Mouse (Mus musculus) ES-Bruce4 (cell line): Measurements from ENCODE around the gene Syde1. TPM values are rescaled to one million over a fixed set of nuclear protein-coding genes. Genes with fewer than 3 reads are reported as not detected.
A peak's percentile ranks its signal among the peaks of the same experiment; 100 is the strongest.
"Not testable (repeated sequence)": the region's sequence is repeated elsewhere in the genome, so short reads cannot be mapped to it uniquely, and the experiment has no call there.

Experiments
- H3K27ac ChIP-seq: 2 replicates; pipeline ENCODE4 v1.5.1; 2012; ENCODE audit warnings: low read length, inconsistent platforms; ENCODE audit not compliant: insufficient read depth
- H3K27me3 ChIP-seq: 2 replicates; pipeline ENCODE4 v1.6.1; 2012; ENCODE audit warnings: mild to moderate bottlenecking, low read length, inconsistent platforms; ENCODE audit not compliant: control insufficient read depth, poor library complexity, insufficient read depth, severe bottlenecking
- H3K36me3 ChIP-seq: 2 replicates; pipeline ENCODE4 v1.6.1; 2012; ENCODE audit warnings: inconsistent platforms, mild to moderate bottlenecking, low read length, moderate library complexity; ENCODE audit not compliant: control insufficient read depth, poor library complexity, insufficient read depth, severe bottlenecking
- H3K4me1 ChIP-seq: one replicate; pipeline ENCODE4 v1.8.1; 2011; ENCODE audit warnings: low read length; ENCODE audit not compliant: control insufficient read depth, insufficient read depth
- H3K4me3 ChIP-seq: 2 replicates; pipeline ENCODE4 v1.5.1; 2011; ENCODE audit warnings: low read depth, mild to moderate bottlenecking, low read length
- H3K9ac ChIP-seq: 2 replicates; pipeline ENCODE4 v1.6.1; 2012; ENCODE audit warnings: low read depth, mild to moderate bottlenecking, inconsistent platforms; ENCODE audit not compliant: poor library complexity, severe bottlenecking
- H3K9me3 ChIP-seq: replicated peaks from 2 replicates; pipeline ENCODE4 v1.6.1; 2012; ENCODE audit warnings: mild to moderate bottlenecking, low read length, inconsistent platforms; ENCODE audit not compliant: control insufficient read depth, poor library complexity, insufficient read depth, severe bottlenecking
- CTCF ChIP-seq: IDR thresholded peaks from one replicate; pipeline ENCODE4 v1.8.1; 2011; ENCODE audit warnings: low read depth, low read length
- EP300 ChIP-seq: IDR thresholded peaks from 2 replicates; pipeline ENCODE4 v1.6.1; 2011; ENCODE audit warnings: low read depth, low read length; ENCODE audit not compliant: insufficient read depth
- POLR2A ChIP-seq: IDR thresholded peaks from one replicate; pipeline ENCODE4 v1.8.1; 2011; ENCODE audit warnings: low read length; ENCODE audit not compliant: insufficient read depth
- polyA plus RNA-seq: library from polyadenylated mRNA; stranded (reverse); fragments of >200 nt; gene quantifications from 2 replicates; pipeline ENCODE4 v1.2.4, GENCODE M21; 2011; ENCODE audit warnings: low read depth; ENCODE audit not compliant: missing spikeins, insufficient read depth, insufficient read length

Gene Syde1
- 3.9 and 4.6 TPM in 2 replicates for polyA plus RNA-seq

- Histone ChIP-seq H3K36me3 (no peaks in the 10 kb centered on the region), H3K9ac (peak within 1 kb of the TSS; percentile 79), H3K4me3 (peak within 1 kb of the TSS; percentile 71), H3K27me3 (no peaks in the 10 kb centered on the region), H3K27ac (no peak within 1 kb of the TSS), H3K9me3 (no peaks in the 10 kb centered on the region), H3K4me1 (no peaks in the 10 kb centered on the region)
- TF ChIP-seq EP300 (no peak), POLR2A (no peak), CTCF (no peak)
These were observed at the start of gene Syde1 for GRCm38 (mm10) chr10:78591406-78592328. Syde1 (minus strand) TSS chr10:78591964.

GRCm38 (mm10) chr10:78632311-78632710 lies 40.5 kb upstream of the Syde1 start:
- no peaks in the 10 kb centered on the region for H3K9me3 ChIP-seq
- no peak overlapping the region for H3K27ac ChIP-seq
- H3K27me3 ChIP-seq = peaks cover 1% of the 10 kb centered on the region; the same call in 1 of the 2 replicates
- no peaks in the 10 kb centered on the region for H3K36me3 ChIP-seq
- no peaks in the 10 kb centered on the region for H3K4me1 ChIP-seq
- H3K9ac ChIP-seq = no peak overlapping the region
- TF ChIP-seq EP300 (no peak), POLR2A (no peak), CTCF (peak; percentile 77)
- H3K4me3 ChIP-seq = no peak overlapping the region

- Histone ChIP-seq H3K9me3 (no peaks in the 10 kb centered on the region), H3K36me3 (no peaks in the 10 kb centered on the region), H3K27me3 (peaks cover 1% of the 10 kb centered on the region; the same call in 1 of the 2 replicates), H3K9ac (no peak overlapping the region), H3K4me1 (no peaks in the 10 kb centered on the region), H3K27ac (no peak overlapping the region), H3K4me3 (no peak overlapping the region)
- no peak for TF ChIP-seq POLR2A
- TF ChIP-seq EP300 = no peak
- no peak for TF ChIP-seq CTCF
These were observed 38.4 kb upstream of the Syde1 start for GRCm38 (mm10) chr10:78630194-78630593.

- not testable (repeated sequence) for H3K27me3 ChIP-seq, H3K27ac ChIP-seq, H3K9ac ChIP-seq, H3K9me3 ChIP-seq, H3K4me3 ChIP-seq, H3K36me3 ChIP-seq, H3K4me1 ChIP-seq
These were observed 31.4 kb upstream of the Syde1 start for GRCm38 (mm10) chr10:78623143-78623542.

- H3K27me3 ChIP-seq = no peaks in the 10 kb centered on the region
- TF ChIP-seq CTCF = no peak
- no peak for TF ChIP-seq POLR2A
- TF ChIP-seq EP300 = no peak
- H3K27ac ChIP-seq = no peak within 1 kb of the TSS
- H3K4me1 ChIP-seq = no peaks in the 10 kb centered on the region
- H3K4me3 ChIP-seq = no peak within 1 kb of the TSS
- H3K9me3 ChIP-seq = no peaks in the 10 kb centered on the region
- H3K9ac ChIP-seq = no peak within 1 kb of the TSS
- H3K36me3 ChIP-seq = no peaks in the 10 kb centered on the region
These were observed 26.2 kb upstream of the Syde1 start, which contains the start of gene Olfr1357 for GRCm38 (mm10) chr10:78617974-78618373. Olfr1357 (minus strand) TSS chr10:78618074.

- no peak overlapping the region for H3K4me3 ChIP-seq
- H3K4me1 ChIP-seq = no peaks in the 10 kb centered on the region
- no peaks in the 10 kb centered on the region for H3K9me3 ChIP-seq
- H3K9ac ChIP-seq = no peak overlapping the region
- H3K27me3 ChIP-seq = no peaks in the 10 kb centered on the region
- no peak overlapping the region for H3K27ac ChIP-seq
- no peak for TF ChIP-seq POLR2A
- no peak for TF ChIP-seq CTCF
- no peak for TF ChIP-seq EP300
- H3K36me3 ChIP-seq = no peaks in the 10 kb centered on the region
These were observed 15.8 kb upstream of the Syde1 start for GRCm38 (mm10) chr10:78607602-78608001.
